Mouse (Mus musculus) hindbrain, embryonic 14.5 days (tissue): ENCODE measurements around the gene Vps37d. TPM values are rescaled to one million over a fixed set of nuclear protein-coding genes. Genes with fewer than 3 reads are reported as not detected.
A peak's percentile ranks its signal among the peaks of the same experiment; 100 is the strongest.

Experiments used
- ATAC-seq: fragments of 200-750 bp; cut with Nextera tagmentation; 2 replicates; pipeline ENCODE4 v1.8.0; 2017; ENCODE audit warnings: moderate number of reproducible peaks, mild to moderate bottlenecking, moderate TSS enrichment, moderate library complexity; ENCODE audit not compliant: low FRiP score
- DNase-seq: peaks from one replicate; pipeline ENCODE4 v3.0.0-alpha.2; 2015; ENCODE audit warnings: low spot score
- H3K27ac ChIP-seq: fragments of 300-500 bp; sonication (generic); 2 replicates; pipeline ENCODE4 v1.5.1; 2014; ENCODE audit warnings: mild to moderate bottlenecking, moderate library complexity
- H3K27me3 ChIP-seq: fragments of 300-500 bp; sonication (generic); 2 replicates; pipeline ENCODE4 v1.6.1; 2014; ENCODE audit warnings: mild to moderate bottlenecking, low read length, mixed read lengths; ENCODE audit not compliant: control insufficient read depth, insufficient read depth
- H3K36me3 ChIP-seq: fragments of 300-500 bp; sonication (generic); replicated peaks from 2 replicates; pipeline ENCODE4 v1.6.1; 2014; ENCODE audit not compliant: control insufficient read depth, insufficient read depth
- H3K4me1 ChIP-seq: fragments of 300-500 bp; sonication (generic); replicated peaks from 2 replicates; pipeline ENCODE4 v1.6.1; 2014; ENCODE audit warnings: antibody characterized with exemption, low read length, mixed read lengths; ENCODE audit not compliant: control insufficient read depth, insufficient read depth
- H3K4me2 ChIP-seq: fragments of 300-500 bp; sonication (generic); replicated peaks from 2 replicates; pipeline ENCODE4 v1.6.1; 2014; ENCODE audit warnings: mild to moderate bottlenecking, moderate library complexity
- H3K4me3 ChIP-seq: fragments of 300-500 bp; sonication (generic); replicated peaks from 2 replicates; pipeline ENCODE4 v1.5.1; 2014; ENCODE audit warnings: mild to moderate bottlenecking, low read length
- H3K9ac ChIP-seq: fragments of 300-500 bp; sonication (generic); 2 replicates; pipeline ENCODE4 v1.6.1; 2014
- H3K9me3 ChIP-seq: fragments of 300-500 bp; sonication (generic); 2 replicates; pipeline ENCODE4 v1.6.1; 2016; ENCODE audit warnings: low read length; ENCODE audit not compliant: control insufficient read depth
- WGBS: fragments of 180-500 bp; shearing (Covaris S2); extraction: QIAGEN DNeasy Blood & Tissue Kit; methylation state at CpG from one replicate; pipeline ENCODE4 v1.1.7; 2014; 5-methylcytosine and 5-hydroxymethylcytosine counted together
- polyA plus RNA-seq: library from polyadenylated mRNA; unstranded; fragments of >200 nt; fragmentation: Nextera tagmentation; extraction: Ambion mirVana; gene quantifications from 2 replicates; pipeline ENCODE4 v1.2.1, GENCODE M21; 2014

The Vps37d gene
- polyA plus RNA-seq, 1 experiment from 2014 or later = 32.9 TPM

DNA sequence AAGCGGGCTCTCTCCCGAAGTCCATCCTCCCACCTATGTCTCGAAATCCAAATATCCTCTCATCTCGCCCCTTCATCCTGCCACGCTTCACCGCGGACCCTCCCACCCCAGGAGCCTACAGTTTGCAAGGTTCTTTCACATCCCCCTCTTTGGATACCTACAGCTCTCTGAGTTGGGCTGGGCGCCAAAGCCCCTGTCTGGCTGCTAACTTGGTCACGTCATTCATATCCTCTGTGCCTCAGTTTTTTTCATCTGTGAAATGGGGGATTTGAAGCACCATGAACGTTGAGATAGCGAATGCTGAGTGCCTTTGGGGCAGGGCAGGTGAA, 380 bp upstream of the Vps37d start:
- Histone ChIP-seq H3K4me2 (peak overlapping the region; percentile 81), H3K27me3 (no peaks in the 10 kb centered on the region), H3K4me3 (peak overlapping the region; percentile 98), H3K4me1 (peaks cover 20% of the 10 kb centered on the region), H3K9me3 (no peaks in the 10 kb centered on the region), H3K27ac (peak overlapping the region; percentile 95), H3K9ac (peak overlapping the region; percentile 100; the same call in 1 of the 2 replicates), H3K36me3 (peaks cover 30% of the 10 kb centered on the region)
- ATAC-seq (peak; percentile 66), DNase-seq (no peak)
- WGBS = under 1% methylated on average over 11 of the region's 11 CpGs

DNA sequence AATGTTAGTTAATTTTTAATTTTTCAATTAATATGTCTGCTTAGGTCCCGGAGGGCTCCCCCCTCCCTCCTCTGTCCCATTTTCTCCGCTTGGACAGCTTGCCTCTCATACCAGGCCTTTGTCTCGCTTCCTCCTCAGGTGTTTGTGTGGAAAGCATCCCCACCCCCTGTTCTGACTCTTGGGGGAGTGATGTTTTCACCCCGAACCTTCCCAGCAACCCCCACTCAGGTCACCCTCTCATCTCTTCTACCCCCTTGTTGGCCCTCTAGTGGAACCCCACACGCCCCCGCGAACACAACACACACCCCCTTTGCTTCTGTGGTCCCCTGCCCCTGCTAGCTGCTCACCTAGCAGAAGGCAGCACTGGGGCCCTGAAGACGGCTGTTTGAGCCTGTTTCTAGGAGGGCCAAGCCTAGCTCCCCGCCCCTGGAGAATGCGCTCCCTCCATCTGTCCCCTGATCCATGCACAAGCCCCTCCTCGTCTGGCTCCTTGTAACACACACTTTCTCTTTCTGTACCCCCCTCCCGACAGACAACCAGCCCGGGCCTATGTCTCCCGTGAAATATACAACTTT, 1.0 kb downstream of the Vps37d start:
- no peaks in the 10 kb centered on the region for H3K9me3 ChIP-seq
- WGBS = 12% methylated on average over 14 of the region's 14 CpGs
- H3K27me3 ChIP-seq = no peaks in the 10 kb centered on the region
- peak overlapping the region; percentile 95 for H3K27ac ChIP-seq
- H3K4me1 ChIP-seq = peaks cover 22% of the 10 kb centered on the region
- peak overlapping the region; percentile 100 for H3K9ac ChIP-seq
- peak overlapping the region; percentile 81 for H3K4me2 ChIP-seq
- peak overlapping the region; percentile 98 for H3K4me3 ChIP-seq
- DNase-seq = peak; percentile 63
- peaks cover 44% of the 10 kb centered on the region for H3K36me3 ChIP-seq
- peak; percentile 66 for ATAC-seq

DNA sequence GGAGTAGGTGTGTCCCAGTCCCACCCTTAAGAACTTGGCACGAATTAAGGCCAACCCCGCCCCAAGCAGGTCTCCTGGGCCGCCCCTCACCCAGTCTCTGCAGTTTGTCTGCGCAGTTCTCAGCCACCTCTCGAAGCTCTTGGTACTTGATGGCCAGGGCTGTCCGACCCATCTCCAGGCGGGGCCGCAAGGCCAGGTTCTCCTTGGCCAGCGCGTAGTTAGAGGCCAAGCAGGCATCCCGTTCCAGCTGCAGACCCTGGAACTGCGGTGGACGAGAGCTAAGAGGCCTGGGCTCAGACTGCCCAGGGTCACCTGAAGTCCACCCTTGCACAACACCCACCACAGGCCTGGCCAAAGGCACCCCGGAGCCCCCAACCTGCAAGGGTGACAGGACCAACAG, 1.7 kb downstream of the Vps37d start:
- peak overlapping the region; percentile 95; the same call in 1 of the 2 replicates for H3K27ac ChIP-seq
- no peak for ATAC-seq
- WGBS = 92% methylated on average over 14 of the region's 14 CpGs

GRCm38 (mm10) chr5:135075655-135076054, 2.4 kb downstream of the Vps37d start:
- Histone ChIP-seq H3K4me1 (peaks cover 22% of the 10 kb centered on the region), H3K4me2 (no peak overlapping the region), H3K4me3 (no peak overlapping the region), H3K27me3 (no peaks in the 10 kb centered on the region), H3K9me3 (no peaks in the 10 kb centered on the region), H3K9ac (no peak overlapping the region), H3K36me3 (peaks cover 56% of the 10 kb centered on the region), H3K27ac (no peak overlapping the region)
- 65% methylated on average over 4 of the region's 4 CpGs for WGBS
- ATAC-seq = no peak
- no peak for DNase-seq

More for the DNA sequence above, 1.7 kb downstream of the Vps37d start:
- peak overlapping the region; percentile 100 for H3K9ac ChIP-seq
- no peak for DNase-seq
- H3K9me3 ChIP-seq = no peaks in the 10 kb centered on the region
- peak overlapping the region; percentile 81 for H3K4me2 ChIP-seq
- no peaks in the 10 kb centered on the region for H3K27me3 ChIP-seq
- peak overlapping the region; percentile 98 for H3K4me3 ChIP-seq
- peaks cover 22% of the 10 kb centered on the region for H3K4me1 ChIP-seq
- H3K36me3 ChIP-seq = peaks cover 51% of the 10 kb centered on the region

- 0 out of 2 replicates have a peak overlapping the region, but pooled peaks have one; percentile 1 for H3K9ac ChIP-seq
Measured at GRCm38 (mm10) chr5:135073349-135074150, 4.5 kb downstream of the Vps37d start.

DNA sequence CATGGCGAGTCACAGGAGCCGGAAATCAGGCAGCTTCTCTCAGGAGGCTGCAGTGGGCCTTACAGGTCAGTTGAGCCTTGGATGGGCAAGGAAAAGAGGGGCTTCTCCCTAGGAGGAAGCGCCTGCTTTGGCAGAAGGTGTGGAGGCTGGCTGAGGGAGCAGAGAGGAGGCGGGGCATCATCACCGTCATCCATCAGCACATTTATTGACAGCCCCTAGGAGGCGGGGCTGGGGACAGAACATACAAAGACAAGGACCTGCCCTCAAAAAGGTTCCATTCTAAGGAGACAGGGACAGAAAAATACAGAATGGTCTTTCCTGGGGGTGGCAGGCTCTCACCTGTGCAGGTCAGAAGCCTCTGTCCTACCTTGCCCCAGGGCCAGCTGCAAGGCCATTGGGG, 5.3 kb downstream of the Vps37d start:
- no peaks in the 10 kb centered on the region for H3K27me3 ChIP-seq
- H3K4me1 ChIP-seq = peaks cover 22% of the 10 kb centered on the region
- H3K4me2 ChIP-seq = no peak overlapping the region
- H3K36me3 ChIP-seq = peaks cover 64% of the 10 kb centered on the region
- H3K9ac ChIP-seq = no peak overlapping the region
- no peaks in the 10 kb centered on the region for H3K9me3 ChIP-seq
- H3K27ac ChIP-seq = no peak overlapping the region
- DNase-seq (no peak), ATAC-seq (no peak)
- WGBS = 65% methylated on average over 6 of the region's 6 CpGs
- H3K4me3 ChIP-seq = no peak overlapping the region

More at GRCm38 (mm10) chr5:135073349-135074150, 4.5 kb downstream of the Vps37d start:
- no peak for ATAC-seq
- Histone ChIP-seq H3K27ac (no peak overlapping the region), H3K36me3 (peaks cover 56% of the 10 kb centered on the region), H3K4me2 (no peak overlapping the region), H3K4me1 (peaks cover 22% of the 10 kb centered on the region), H3K27me3 (no peaks in the 10 kb centered on the region), H3K4me3 (no peak overlapping the region), H3K9me3 (no peaks in the 10 kb centered on the region)
- WGBS = 16% methylated on average over 24 of the region's 26 CpGs
- DNase-seq = no peak

GRCm38 (mm10) chr5:135072061-135072460, 6.0 kb downstream of the Vps37d start:
- no peak overlapping the region for H3K4me2 ChIP-seq
- H3K9me3 ChIP-seq = no peaks in the 10 kb centered on the region
- H3K9ac ChIP-seq = no peak overlapping the region
- WGBS = 92% methylated on average over 2 of the region's 2 CpGs
- H3K4me1 ChIP-seq = peaks cover 21% of the 10 kb centered on the region
- peaks cover 64% of the 10 kb centered on the region for H3K36me3 ChIP-seq
- DNase-seq (no peak), ATAC-seq (no peak)
- no peaks in the 10 kb centered on the region for H3K27me3 ChIP-seq
- H3K4me3 ChIP-seq = no peak overlapping the region
- H3K27ac ChIP-seq = no peak overlapping the region

DNA sequence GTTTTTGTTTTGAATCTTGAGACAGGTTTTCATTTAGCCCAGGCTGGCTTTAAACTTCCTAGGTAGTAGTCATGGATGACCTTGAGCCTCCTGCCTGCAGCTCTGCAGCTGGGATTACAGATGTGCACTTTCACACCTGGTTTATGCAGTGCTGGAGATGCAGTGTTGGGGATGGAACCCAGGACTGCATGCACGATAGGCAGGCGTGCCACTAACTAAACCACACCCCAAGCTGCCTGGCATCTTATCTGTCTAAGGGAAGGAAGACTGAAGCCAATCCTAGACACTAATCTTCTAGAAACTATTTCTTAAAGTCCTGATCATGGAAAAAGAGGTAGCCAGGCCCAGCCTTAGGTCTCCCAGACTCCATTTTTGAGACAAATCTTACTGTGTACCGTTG, 7.6 kb downstream of the Vps37d start:
- H3K4me1 ChIP-seq = peaks cover 20% of the 10 kb centered on the region
- H3K9ac ChIP-seq = no peak overlapping the region
- 87% methylated on average over 3 of the region's 3 CpGs for WGBS
- DNase-seq (no peak), ATAC-seq (no peak)
- H3K27me3 ChIP-seq = no peaks in the 10 kb centered on the region
- no peak overlapping the region for H3K4me2 ChIP-seq
- H3K9me3 ChIP-seq = no peaks in the 10 kb centered on the region
- H3K4me3 ChIP-seq = no peak overlapping the region
- H3K36me3 ChIP-seq = peaks cover 60% of the 10 kb centered on the region
- no peak overlapping the region for H3K27ac ChIP-seq

- DNase-seq = no peak
- WGBS = 91% methylated on average over 3 of the region's 3 CpGs
- Histone ChIP-seq H3K9ac (no peak overlapping the region), H3K27me3 (no peaks in the 10 kb centered on the region), H3K9me3 (no peaks in the 10 kb centered on the region), H3K4me1 (peaks cover 24% of the 10 kb centered on the region), H3K4me2 (peak overlapping the region; percentile 94; the same call in 1 of the 2 replicates), H3K4me3 (no peak overlapping the region), H3K27ac (no peak overlapping the region), H3K36me3 (peaks cover 23% of the 10 kb centered on the region)
- ATAC-seq = no peak
Measured at GRCm38 (mm10) chr5:135066008-135066407, 12.1 kb downstream of the Vps37d start.
